Mouse (Mus musculus): ENCODE data around the gene Ddit4l.

DNA sequence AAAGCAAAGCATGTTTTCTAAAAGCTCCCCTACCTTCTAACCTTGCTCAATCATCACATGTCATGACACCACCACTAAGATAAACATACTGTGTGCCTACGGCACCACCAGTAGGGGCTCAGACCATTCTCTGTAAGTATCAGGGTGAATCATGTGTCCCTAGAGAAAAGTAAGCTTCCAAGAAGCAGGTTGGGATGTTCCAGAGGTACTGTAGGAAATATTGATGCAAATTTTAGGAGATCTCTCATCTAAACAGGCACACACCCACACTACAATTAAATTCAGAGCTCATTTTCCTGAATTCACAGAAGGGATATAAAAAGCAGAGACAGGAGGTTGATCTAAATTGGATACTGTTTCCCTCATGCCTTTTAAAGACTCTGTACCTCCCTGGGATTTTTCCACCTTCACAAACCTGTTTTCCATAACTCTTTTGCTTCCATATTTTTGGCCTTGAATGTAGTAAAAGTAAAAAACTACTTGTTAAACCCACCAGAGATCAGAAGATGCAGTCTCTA, 12.4 kb upstream of the Ddit4l start:
- TF ChIP-seq POLR2A (IDR thresholded peaks at IDR 0.05; ENCODE audit: extremely low read depth, insufficient read depth, low read length) (no peak), CTCF (IDR thresholded peaks at IDR 0.05; ENCODE audit: low read depth, low read length) (no peak)
